Mouse (Mus musculus) monocyte, adult 5-6 weeks (primary cell): ENCODE results near the gene Gng11. TPM values are rescaled to one million over a fixed set of nuclear protein-coding genes. Genes with fewer than 3 reads are reported as not detected.

ENCODE experiments used
- ATAC-seq: fragments of 153-309, 156-312 bp; replicated peaks from 2 replicates; pipeline ENCODE4 v1.8.0; 2017; ENCODE audit warnings: mild to moderate bottlenecking; ENCODE audit not compliant: low TSS enrichment, insufficient number of reproducible peaks, severe bottlenecking, poor library complexity, low FRiP score
- total RNA-seq: library from RNA; stranded (forward); fragments of 200-1000, 200-491, 200-594 nt; gene quantifications from 3 replicates; pipeline ENCODE4 v1.2.3, GENCODE M21; 2017

Gng11 gene
- total RNA-seq: 2.9 to 80.3 TPM (median 5.3 TPM) in 3 replicates

DNA sequence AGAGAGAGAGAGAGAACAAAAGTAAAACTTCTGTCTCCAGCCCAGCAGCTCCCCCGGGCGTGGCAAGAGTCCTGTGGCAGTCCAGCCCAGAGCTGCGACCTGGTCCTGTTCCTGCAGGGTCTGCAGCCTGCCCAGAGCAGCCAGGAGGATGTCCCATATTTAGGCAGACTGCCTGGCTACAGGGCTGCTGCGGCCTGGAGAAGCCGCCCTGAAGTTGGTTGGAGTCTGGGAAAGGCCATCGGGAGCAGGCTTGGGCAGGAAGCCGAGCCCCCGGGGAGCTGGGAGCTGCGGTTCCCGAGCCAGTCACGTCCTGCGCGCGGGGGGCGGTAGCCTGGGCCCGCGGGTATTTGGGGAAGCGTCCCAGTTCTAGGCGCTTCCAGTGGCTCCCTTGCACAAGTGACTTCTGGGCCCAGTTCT is at the start of gene Gng11:
Gene Gng11 (plus strand): TSS at position 15 of the 417 bp plus-strand sequence.
- ATAC-seq: no peak

DNA sequence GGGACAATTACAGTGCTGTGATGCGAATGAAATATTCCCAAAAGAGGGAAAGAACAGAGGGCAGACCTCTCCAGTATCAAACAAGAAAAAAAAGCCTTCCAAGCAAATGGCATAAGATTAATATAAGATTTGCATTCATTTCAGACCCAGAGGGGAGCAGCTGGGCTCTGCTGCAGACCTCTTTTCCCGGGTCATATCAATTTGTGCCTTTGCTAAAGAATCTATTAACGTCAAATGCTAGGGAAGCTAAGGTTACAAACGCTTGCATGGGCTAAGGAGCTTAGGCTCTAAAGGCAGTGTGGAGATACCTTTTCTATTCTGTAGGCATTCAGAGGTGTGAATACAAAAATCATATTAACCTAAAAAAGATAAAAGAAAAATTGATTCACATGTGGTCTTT is 48.7 kb upstream of the Gng11 start:
- ATAC-seq: no peak

DNA sequence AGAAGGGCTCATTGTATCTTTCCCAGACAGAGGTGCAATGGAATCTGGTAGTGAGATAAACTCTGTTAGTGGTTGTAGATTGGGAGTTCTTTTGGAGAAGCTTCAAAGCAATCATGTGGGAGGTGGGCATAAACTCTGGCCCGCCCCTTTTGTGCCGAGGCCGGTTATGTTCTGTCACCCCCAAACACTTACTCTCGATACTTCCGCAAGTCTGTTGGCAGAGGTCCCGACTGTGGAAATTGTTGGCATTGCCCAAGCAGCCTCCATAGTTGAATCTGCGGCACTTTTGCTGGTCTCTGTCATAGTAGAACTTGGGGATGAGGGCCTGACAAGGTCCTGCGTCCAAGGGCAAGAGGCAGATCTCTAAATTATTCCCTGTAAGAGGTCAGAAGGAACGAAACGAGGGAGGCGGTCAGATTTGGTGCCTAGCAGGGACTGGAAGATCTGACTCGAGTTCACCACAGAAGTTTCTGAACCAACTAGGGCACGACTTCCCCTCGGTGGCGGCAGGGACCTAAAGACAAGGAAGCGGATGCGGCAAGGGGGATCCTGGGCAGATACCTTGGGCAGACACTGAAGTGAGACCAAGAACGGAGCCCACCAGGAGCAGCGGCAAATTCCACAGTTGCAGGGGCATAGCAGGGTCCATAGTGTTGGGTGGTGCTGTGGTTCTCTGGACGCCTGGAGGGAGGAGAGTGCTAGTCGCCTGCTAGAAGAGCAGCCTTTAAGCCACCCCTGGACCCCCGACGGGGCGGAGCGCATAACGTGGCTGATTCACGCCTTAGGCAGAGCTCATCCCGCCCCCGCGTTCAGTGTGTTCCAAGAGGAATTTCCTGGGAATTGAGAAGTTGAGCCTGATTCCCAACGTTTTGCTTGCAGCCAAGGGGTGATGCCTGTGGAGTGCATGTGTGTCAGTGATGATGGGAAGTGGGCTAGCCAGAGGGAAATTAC is 35.8 kb upstream of the Gng11 start:
- no peak for ATAC-seq

DNA sequence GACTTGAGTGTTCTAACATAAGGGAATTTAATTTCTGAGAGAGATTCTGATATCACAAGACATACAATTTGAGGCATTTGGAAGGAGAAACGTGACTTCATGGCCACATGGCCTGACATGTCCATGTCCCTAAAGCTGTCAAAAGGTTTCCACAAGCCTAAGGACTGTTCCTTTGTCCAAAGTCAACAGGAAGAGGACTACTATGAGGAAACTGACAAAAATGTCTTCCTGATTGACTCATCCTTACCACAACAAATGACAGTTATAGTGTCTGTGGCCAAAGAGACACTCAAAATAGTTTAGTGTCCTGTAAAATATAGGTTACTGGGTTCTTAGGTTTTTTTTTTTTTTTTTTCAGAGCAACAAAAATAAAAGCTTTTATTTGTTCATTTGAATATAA is 30.0 kb upstream of the Gng11 start:
- ATAC-seq: no peak

- ATAC-seq: no peak
Measured at GRCm38 (mm10) chr6:3982661-3983284, 20.9 kb upstream of the Gng11 start.

DNA sequence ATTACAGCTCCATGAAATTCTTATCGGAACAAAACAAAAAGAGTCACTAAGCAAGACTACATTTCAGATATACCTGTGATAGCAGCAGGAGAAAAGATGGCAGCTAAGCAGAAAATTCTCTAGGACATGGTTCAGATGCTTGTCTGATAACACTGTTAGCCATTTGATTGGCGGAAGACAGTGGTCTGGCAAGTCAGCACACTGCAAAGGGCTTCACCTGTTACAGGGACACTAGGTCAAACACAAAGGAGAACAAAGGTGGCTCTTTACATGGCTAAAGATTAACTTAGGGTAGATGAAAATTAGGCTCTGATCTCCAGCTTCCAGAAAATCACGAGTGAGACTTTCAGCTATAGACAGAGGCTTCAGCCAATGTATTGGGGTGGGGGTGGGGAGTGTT is 15.0 kb upstream of the Gng11 start, which contains the start of gene Tfpi2:
Gene Tfpi2 (minus strand): TSS at position 170 of the 400 bp plus-strand sequence.
- no peak for ATAC-seq

GRCm38 (mm10) chr6:3993492-3993891 is 10.2 kb upstream of the Gng11 start, which contains the start of gene Gngt1:
TSS of gene Gngt1 (plus strand) at chr6:3993792.
- no peak for ATAC-seq

- no peak for ATAC-seq
Measured at GRCm38 (mm10) chr6:3998089-3998488, 5.6 kb upstream of the Gng11 start.

DNA sequence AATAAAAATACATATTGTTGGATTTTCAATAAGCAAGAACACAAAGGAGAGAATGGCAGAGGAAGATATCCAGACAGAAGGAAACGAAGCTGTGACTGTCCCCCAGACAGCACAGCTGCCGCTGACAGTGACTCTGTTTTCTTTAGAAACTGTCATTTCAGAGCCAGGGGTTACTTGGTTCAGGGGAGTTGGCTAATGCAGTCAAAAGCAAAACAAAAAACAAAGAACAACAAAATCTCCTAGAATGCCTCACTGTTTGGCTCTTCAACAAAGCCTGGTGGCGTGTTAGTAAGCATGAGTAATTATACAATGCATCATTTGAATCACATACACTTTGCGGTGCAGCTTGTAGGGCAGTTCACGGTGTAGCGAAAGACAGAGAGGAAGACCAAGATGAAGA is 4.4 kb upstream of the Gng11 start:
- ATAC-seq: no peak

GRCm38 (mm10) chr6:4000716-4001115 is 3.0 kb upstream of the Gng11 start:
- ATAC-seq: peak; percentile 59

DNA sequence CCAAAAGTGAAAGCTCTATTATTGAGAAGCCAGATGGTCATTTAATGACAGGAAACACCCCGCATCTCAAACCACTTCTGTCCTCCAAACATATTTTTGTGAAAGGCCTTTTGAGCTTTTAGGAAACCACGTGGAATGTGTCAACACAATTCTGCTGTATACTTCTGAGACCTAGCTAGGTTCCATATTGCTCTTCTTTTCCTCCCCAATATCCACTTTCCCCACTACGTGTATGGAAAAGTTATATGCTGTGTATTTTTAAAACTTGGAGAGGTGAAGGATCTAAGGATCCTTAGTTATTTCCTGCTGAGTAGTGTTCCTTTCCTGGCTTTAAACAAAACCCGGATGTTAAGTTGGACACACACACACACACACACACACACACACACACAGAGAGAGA is 259 bp upstream of the Gng11 start:
- no peak for ATAC-seq

- ATAC-seq: no peak
Measured at GRCm38 (mm10) chr6:4004808-4005207, 1.1 kb downstream of the Gng11 start.

GRCm38 (mm10) chr6:4008501-4009040 is 4.9 kb downstream of the Gng11 start:
- no peak for ATAC-seq

DNA sequence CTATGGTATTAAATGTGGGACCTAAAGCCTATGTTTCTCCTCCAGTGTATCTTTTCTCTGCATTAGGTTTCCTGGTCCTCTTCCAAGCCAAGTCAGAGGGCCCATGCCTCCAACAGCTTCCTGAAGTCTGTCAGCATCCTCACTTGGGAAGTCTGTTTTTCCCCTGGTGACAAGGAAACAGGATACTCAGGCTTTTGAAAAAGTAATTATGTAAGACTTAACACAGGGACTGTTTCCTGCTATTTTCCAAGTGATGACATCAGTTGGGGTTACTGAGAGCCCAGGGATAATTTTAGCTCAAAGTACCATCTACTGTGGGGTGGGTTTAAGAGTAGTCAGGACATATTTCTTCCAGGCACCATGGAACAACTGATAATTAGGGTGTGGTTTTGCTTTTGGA is 5.8 kb downstream of the Gng11 start:
- no peak for ATAC-seq

DNA sequence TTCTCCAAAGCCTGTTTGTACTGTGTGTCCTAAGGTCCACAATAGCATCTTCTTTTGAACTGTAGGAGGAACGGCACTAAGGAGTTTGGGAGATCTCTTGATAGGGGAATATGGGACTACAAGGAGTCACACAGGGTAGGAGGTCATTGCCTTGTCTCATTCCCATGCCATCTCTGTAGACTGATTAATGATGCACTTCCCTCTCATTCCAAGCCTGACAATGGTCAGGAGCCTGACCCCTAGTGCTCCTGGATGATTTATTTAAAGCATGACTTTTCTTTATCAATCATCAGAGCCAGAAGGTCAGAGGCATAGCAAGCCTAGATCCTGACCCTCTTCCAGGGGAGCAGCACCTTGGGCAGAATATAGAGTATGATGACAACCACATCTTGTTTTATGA is 18.9 kb downstream of the Gng11 start:
- no peak for ATAC-seq

GRCm38 (mm10) chr6:4026367-4026766 is 22.7 kb downstream of the Gng11 start:
- no peak for ATAC-seq

- ATAC-seq: no peak
Measured at GRCm38 (mm10) chr6:4030956-4031355, 27.3 kb downstream of the Gng11 start.

DNA sequence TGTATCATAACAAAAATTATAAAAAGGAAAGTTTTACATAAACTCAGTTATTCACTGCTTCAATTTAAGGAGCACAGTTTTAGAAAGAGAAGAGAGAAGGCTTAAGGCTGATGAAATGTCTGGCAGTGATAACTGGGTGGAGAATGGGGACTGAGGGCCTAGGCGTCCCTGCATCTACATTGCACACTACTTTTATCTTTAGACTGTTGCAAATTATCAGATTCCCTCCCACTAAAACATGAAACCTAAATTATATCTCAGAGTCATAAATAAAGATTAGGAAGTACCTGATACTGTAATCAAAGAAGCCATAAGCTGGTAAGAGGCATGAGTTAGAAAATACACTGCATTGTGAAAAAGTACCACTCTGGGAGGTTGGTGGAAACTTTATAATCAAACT is 38.1 kb downstream of the Gng11 start:
- no peak for ATAC-seq

GRCm38 (mm10) chr6:4047200-4047599 is 43.5 kb downstream of the Gng11 start:
- ATAC-seq: no peak

DNA sequence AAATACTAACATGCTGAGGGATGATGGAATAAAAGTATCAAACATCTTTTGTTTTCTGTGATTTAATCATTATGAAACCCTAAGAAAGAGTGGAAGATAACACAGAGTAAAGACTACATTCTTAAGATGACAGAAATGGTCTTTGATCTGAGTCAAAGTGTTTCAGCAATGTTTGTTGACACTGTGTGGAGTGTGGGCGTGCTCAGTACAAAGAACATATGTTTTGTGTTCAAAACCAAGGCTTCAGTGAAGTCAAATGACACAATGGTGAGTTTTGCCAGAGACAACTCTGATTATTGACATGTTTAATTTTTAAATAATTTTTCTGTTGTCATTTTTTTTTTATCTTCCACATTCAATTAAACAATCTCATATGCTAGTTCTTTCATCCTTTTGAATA is 49.1 kb downstream of the Gng11 start:
- no peak for ATAC-seq
